Mouse (Mus musculus) cerebellum, adult 2 months (tissue): ENCODE measurements around the gene Ncstn.

ENCODE experiments used
- CTCF ChIP-seq: fragments of 200-500 bp; IDR thresholded peaks from 2 replicates; pipeline ENCODE4 v1.5.1; 2011; ENCODE audit warnings: low read depth, mild to moderate bottlenecking, control low read depth, low read length, moderate library complexity, borderline replicate concordance; ENCODE audit not compliant: insufficient read depth
- POLR2A ChIP-seq: fragments of 200-500 bp; IDR thresholded peaks from 2 replicates; pipeline ENCODE4 v1.6.1; 2011; ENCODE audit warnings: low read length, control low read depth, borderline replicate concordance; ENCODE audit not compliant: insufficient read depth

- TF ChIP-seq POLR2A (no peak), CTCF (peak; percentile 81)
Observed at GRCm38 (mm10) chr1:172046938-172047337, 35.7 kb downstream of the Ncstn start.
